Mouse (Mus musculus): ENCODE data around the gene Rgl2.

The Rgl2 gene

GRCm38 (mm10) chr17:33921361-33921760 is 8.0 kb upstream of the Rgl2 start:
- in situ Hi-C loops (cut with MboI, MseI), result no loop called here

GRCm38 (mm10) chr17:33924577-33925283 is 4.6 kb upstream of the Rgl2 start:
- in situ Hi-C loops (cut with MboI, MseI), result no loop called here

- in situ Hi-C loops (cut with MboI, MseI), result no loop called here
Observed at GRCm38 (mm10) chr17:33925406-33926116, 3.8 kb upstream of the Rgl2 start.

- in situ Hi-C loops (cut with MboI, MseI), result no loop called here
Observed at GRCm38 (mm10) chr17:33926207-33926932, 3.0 kb upstream of the Rgl2 start.

GRCm38 (mm10) chr17:33928251-33928947 is 944 bp upstream of the Rgl2 start:
- in situ Hi-C loops (cut with MboI, MseI), result no loop called here

- in situ Hi-C loops (cut with MboI, MseI), result loop anchor here (5.0 kb wide), 1 partner anchor 38 kb away; the partner anchor contains the start of gene Kifc1
Observed at GRCm38 (mm10) chr17:33930280-33931158, 1.2 kb downstream of the Rgl2 start.

GRCm38 (mm10) chr17:33931159-33931866 is 2.0 kb downstream of the Rgl2 start:
- in situ Hi-C loops (cut with MboI, MseI), result loop anchor here (5.0 kb wide), 1 partner anchor 39 kb away; the partner anchor contains the start of gene Kifc1

GRCm38 (mm10) chr17:33931947-33932346 is 2.6 kb downstream of the Rgl2 start:
- in situ Hi-C loops (cut with MboI, MseI), result loop anchor here (5.0 kb wide), 1 partner anchor 40 kb away; the partner anchor contains the start of gene Kifc1

- in situ Hi-C loops (cut with MboI, MseI), result loop anchor here (5.0 kb wide), 1 partner anchor 40 kb away; the partner anchor contains the start of gene Kifc1
Observed at GRCm38 (mm10) chr17:33932448-33932847, 3.1 kb downstream of the Rgl2 start.

- in situ Hi-C loops (cut with MboI, MseI), result loop anchor here (5.0 kb wide), 1 partner anchor 41 kb away; the partner anchor contains the start of gene Kifc1
Observed at GRCm38 (mm10) chr17:33932970-33933369, 3.6 kb downstream of the Rgl2 start.

- in situ Hi-C loops (cut with MboI, MseI), result no loop called here
Observed at GRCm38 (mm10) chr17:33935422-33936055, 6.2 kb downstream of the Rgl2 start.

GRCm38 (mm10) chr17:33936993-33937392 is 7.7 kb downstream of the Rgl2 start:
- in situ Hi-C loops (cut with MboI, MseI), result no loop called here

GRCm38 (mm10) chr17:33938783-33939182 is 9.4 kb downstream of the Rgl2 start:
- in situ Hi-C loops (cut with MboI, MseI), result no loop called here

GRCm38 (mm10) chr17:33940206-33940805 is 11.0 kb downstream of the Rgl2 start, which contains the start of the genes Pfdn6 and Wdr46:
Pfdn6 (minus strand) TSS chr17:33940343.
Wdr46 (plus strand) TSS chr17:33940660.
- in situ Hi-C loops (cut with MboI, MseI), result no loop called here

GRCm38 (mm10) chr17:33940981-33941380 is 11.6 kb downstream of the Rgl2 start:
- in situ Hi-C loops (cut with MboI, MseI), result no loop called here

- in situ Hi-C loops (cut with MboI, MseI), result no loop called here
Observed at GRCm38 (mm10) chr17:33941381-33941780, 12.0 kb downstream of the Rgl2 start.

GRCm38 (mm10) chr17:33943454-33943853 is 14.1 kb downstream of the Rgl2 start:
- in situ Hi-C loops (cut with MboI, MseI), result no loop called here

GRCm38 (mm10) chr17:33947430-33948089 is 18.2 kb downstream of the Rgl2 start:
- in situ Hi-C loops (cut with MboI, MseI), result no loop called here

Measured in T-helper 2 cell (primary cell).